Mouse (Mus musculus) midbrain, embryonic 12.5 days (tissue): ENCODE measurements around the gene 1700029I15Rik. TPM values are rescaled to one million over a fixed set of nuclear protein-coding genes. Genes with fewer than 3 reads are reported as not detected.
"Not testable (repeated sequence)": the region's sequence is repeated elsewhere in the genome, so short reads cannot be mapped to it uniquely, and the experiment has no call there.

Experiments
- ATAC-seq: fragments of 200-750 bp; cut with Nextera tagmentation; 2 replicates; pipeline ENCODE4 v1.8.0; 2017; ENCODE audit warnings: low read depth, moderate TSS enrichment, moderate library complexity; ENCODE audit not compliant: low FRiP score
- H3K27ac ChIP-seq: fragments of 300-500 bp; sonication (generic); replicated peaks from 2 replicates; pipeline ENCODE4 v1.5.1; 2016; ENCODE audit warnings: mild to moderate bottlenecking
- H3K27me3 ChIP-seq: fragments of 300-500 bp; sonication (generic); 2 replicates; pipeline ENCODE4 v1.6.1; 2016; ENCODE audit warnings: mild to moderate bottlenecking
- H3K36me3 ChIP-seq: fragments of 300-500 bp; sonication (generic); 2 replicates; pipeline ENCODE4 v1.6.1; 2016
- H3K4me1 ChIP-seq: fragments of 300-500 bp; sonication (generic); 2 replicates; pipeline ENCODE4 v1.6.1; 2016
- H3K4me2 ChIP-seq: fragments of 300-500 bp; sonication (generic); replicated peaks from 2 replicates; pipeline ENCODE4 v1.6.1; 2016; ENCODE audit warnings: mild to moderate bottlenecking, moderate library complexity
- H3K4me3 ChIP-seq: fragments of 300-500 bp; sonication (generic); 2 replicates; pipeline ENCODE4 v1.5.1; 2016; ENCODE audit warnings: mild to moderate bottlenecking
- H3K9ac ChIP-seq: fragments of 300-500 bp; sonication (generic); replicated peaks from 2 replicates; pipeline ENCODE4 v1.6.1; 2016; ENCODE audit warnings: mild to moderate bottlenecking, moderate library complexity
- H3K9me3 ChIP-seq: fragments of 300-500 bp; sonication (generic); 2 replicates; pipeline ENCODE4 v1.6.1; 2016; ENCODE audit warnings: mild to moderate bottlenecking
- WGBS: fragments of 180-500 bp; shearing (Covaris S2); methylation state at CpG from one replicate; pipeline ENCODE4 v1.1.7; 2016; 5-methylcytosine and 5-hydroxymethylcytosine counted together
- polyA plus RNA-seq: library from polyadenylated mRNA; unstranded; fragments of >200 nt; fragmentation: Nextera tagmentation; extraction: Ambion mirVana; gene quantifications from 2 replicates; pipeline ENCODE4 v1.2.1, GENCODE M21; 2016

Gene 1700029I15Rik
- polyA plus RNA-seq, 1 experiment from 2014 or later = 7.4 TPM

DNA sequence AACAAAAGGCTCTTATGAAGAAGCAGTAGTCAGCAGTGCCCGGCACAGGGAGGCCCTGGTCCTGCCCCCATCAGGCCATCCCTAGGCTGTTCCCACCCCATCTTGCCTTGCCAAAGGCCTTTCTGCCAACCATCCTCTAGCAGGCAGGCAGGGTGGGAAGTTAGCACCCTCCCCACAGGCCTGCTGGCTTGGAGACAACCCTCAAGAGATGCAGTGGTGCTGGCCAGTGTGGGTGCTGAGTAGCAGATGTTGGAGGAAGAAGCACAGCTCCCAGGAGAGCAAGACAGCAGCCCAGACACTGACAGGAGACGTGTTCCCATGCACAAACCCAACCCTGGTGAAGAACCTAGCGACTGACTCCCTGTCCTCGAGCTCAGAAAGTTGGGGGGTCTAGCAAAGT is 5.3 kb downstream of the 1700029I15Rik start:
- H3K36me3 ChIP-seq = peaks cover 47% of the 10 kb centered on the region
- H3K4me3 ChIP-seq = peak overlapping the region; percentile 80; the same call in 1 of the 2 replicates
- no peaks in the 10 kb centered on the region for H3K27me3 ChIP-seq
- H3K9me3 ChIP-seq = no peaks in the 10 kb centered on the region
- H3K4me2 ChIP-seq = peak overlapping the region; percentile 92
- 88% methylated on average over 4 of the region's 4 CpGs for WGBS
- peaks cover 46% of the 10 kb centered on the region for H3K4me1 ChIP-seq
- no peak for ATAC-seq
- peak overlapping the region; percentile 88 for H3K9ac ChIP-seq
- H3K27ac ChIP-seq = no peak overlapping the region

DNA sequence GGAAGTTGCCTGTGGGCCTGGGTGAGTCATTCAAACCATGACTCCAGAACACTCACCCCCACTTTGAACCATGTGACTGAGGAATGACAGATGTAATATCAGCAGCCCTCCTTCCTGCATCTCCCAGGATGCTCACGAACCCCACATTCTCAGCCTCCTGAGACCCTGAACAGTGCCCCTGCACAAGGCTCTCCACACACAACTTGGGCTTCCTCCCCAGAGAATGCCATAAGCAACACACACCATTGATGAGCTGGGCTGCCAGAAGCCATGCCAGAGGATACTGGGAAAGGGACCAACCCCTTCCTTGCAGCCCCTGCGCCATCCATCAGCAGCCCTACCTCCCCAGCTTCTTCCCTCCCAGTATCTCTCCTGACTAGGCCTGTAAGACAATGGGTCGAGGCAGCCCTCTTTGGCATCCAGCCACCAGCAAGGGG is 5.8 kb downstream of the 1700029I15Rik start:
- H3K4me1 ChIP-seq = peaks cover 51% of the 10 kb centered on the region
- peaks cover 3% of the 10 kb centered on the region; the same call in 1 of the 2 replicates for H3K27me3 ChIP-seq
- peak overlapping the region; percentile 88 for H3K9ac ChIP-seq
- H3K4me2 ChIP-seq = peak overlapping the region; percentile 92
- 49% methylated on average over 3 of the region's 3 CpGs for whole genome bisulfite sequencing
- no peaks in the 10 kb centered on the region for H3K9me3 ChIP-seq
- peak overlapping the region; percentile 80 for H3K4me3 ChIP-seq
- peaks cover 43% of the 10 kb centered on the region for H3K36me3 ChIP-seq
- no peak for ATAC-seq
- H3K27ac ChIP-seq = peak overlapping the region; percentile 79; the same call in 1 of the 2 replicates

DNA sequence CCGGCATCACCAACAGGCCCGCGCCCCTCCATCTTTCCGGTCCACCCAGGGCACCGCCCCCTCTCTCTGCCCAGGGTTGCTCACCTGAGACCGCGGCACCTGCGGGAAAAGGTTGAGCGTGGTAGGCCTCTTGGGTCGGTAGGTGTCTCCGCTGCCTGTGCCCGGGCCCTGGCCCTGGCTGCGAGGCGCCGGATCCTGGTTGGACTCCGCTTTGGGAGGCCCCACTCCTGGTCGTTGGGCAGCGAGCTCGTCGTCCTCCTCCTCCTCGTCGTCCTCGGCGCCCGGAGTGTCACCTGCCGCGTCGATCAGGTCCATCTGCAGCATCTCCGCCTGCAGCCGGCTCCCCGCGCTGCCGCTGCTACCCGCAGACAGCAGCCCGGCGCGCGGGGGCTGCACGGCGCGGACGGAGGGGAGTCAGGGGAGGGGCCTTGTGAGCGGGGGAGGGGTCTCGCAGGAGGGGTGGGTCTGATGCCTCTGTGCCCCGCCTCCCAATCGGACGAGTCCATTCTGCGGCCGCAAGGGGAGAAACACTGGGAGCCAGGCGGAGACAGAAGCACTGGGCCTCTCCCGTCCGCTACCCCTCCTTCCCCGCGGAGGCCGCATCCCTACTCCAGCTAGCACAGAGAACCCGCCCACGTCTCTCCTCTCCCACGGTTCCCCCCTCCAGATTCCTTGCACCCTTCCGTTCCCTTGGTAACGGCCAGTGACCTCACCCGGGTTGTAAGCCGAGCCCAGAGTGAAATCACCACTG is 6.7 kb downstream of the 1700029I15Rik start:
- peak overlapping the region; percentile 80 for H3K4me3 ChIP-seq
- H3K27ac ChIP-seq = peak overlapping the region; percentile 79
- peaks cover 58% of the 10 kb centered on the region for H3K4me1 ChIP-seq
- peak; percentile 94 for ATAC-seq
- peaks cover 33% of the 10 kb centered on the region for H3K36me3 ChIP-seq
- peak overlapping the region; percentile 88 for H3K9ac ChIP-seq
- WGBS = under 1% methylated on average over 53 of the region's 62 CpGs
- H3K9me3 ChIP-seq = no peaks in the 10 kb centered on the region
- H3K4me2 ChIP-seq = peak overlapping the region; percentile 92
- peaks cover 10% of the 10 kb centered on the region; the same call in 1 of the 2 replicates for H3K27me3 ChIP-seq

DNA sequence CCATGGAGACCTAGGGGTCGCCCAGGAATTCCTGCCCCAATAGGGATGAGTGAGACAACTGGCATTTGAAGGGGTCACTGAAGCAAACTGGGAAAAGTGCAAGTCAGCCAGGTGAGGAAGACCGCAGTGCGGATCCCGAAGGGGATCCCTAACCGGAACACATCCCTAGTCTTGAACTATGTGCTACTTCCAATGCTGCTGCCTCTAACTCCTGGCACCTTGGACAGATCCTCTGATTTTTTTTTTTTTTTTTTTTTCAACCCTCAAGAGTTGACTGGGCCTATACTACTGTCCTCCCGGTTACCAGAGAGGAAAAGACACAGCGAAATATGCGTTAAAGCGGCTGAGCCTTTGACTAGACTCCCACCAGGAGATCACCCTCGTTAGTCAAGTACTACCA is 7.3 kb downstream of the 1700029I15Rik start:
- ATAC-seq = no peak
- Histone ChIP-seq H3K27me3 (peaks cover 12% of the 10 kb centered on the region; the same call in 1 of the 2 replicates), H3K36me3 (peaks cover 27% of the 10 kb centered on the region), H3K4me3 (peak overlapping the region; percentile 80), H3K4me1 (peaks cover 59% of the 10 kb centered on the region), H3K9ac (no peak overlapping the region), H3K4me2 (peak overlapping the region; percentile 92), H3K27ac (peak overlapping the region; percentile 79), H3K9me3 (no peaks in the 10 kb centered on the region)
- 2% methylated on average over 10 of the region's 10 CpGs for WGBS

DNA sequence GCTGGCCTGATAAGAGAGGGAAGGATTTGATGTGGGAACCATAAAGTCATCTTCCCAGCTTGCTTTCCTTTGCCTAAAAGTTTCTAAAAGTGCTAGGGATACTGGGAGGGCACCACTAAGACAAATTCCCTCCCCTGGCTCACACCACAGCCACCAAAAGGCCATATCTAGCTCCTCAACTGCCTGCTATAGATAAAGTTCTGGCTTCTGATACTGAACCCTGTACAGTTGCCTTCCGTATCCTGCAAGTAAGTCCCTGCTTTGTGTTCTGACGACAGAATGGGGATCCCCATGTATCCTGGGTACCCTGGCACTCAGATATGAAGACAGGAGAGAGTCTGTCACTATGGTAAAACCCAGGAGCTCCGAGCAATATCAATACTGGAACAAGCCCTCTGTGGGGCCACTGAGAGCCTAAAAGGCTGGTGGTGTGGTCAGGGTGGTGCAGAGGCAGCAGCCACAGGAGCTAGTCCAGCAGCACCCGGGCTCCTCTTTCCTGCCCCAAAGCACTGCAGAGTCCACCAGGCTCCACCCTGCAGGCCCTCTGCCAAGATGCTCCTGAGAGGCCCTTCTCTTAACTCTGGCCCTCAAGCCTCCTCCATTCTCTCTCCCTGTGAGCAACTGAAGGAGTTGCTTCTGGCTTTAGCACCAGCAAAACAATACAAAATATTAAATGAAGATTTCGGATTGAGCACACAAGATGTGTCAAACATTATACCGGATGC is 8.0 kb downstream of the 1700029I15Rik start:
- Histone ChIP-seq H3K9me3 (no peaks in the 10 kb centered on the region), H3K36me3 (peaks cover 20% of the 10 kb centered on the region), H3K27me3 (peaks cover 12% of the 10 kb centered on the region; the same call in 1 of the 2 replicates), H3K4me2 (peak overlapping the region; percentile 92), H3K27ac (peak overlapping the region; percentile 79), H3K4me3 (no peak overlapping the region), H3K4me1 (peaks cover 59% of the 10 kb centered on the region), H3K9ac (no peak overlapping the region; the same call in 1 of the 2 replicates)
- 72% methylated on average over 6 of the region's 6 CpGs for WGBS
- ATAC-seq = no peak

DNA sequence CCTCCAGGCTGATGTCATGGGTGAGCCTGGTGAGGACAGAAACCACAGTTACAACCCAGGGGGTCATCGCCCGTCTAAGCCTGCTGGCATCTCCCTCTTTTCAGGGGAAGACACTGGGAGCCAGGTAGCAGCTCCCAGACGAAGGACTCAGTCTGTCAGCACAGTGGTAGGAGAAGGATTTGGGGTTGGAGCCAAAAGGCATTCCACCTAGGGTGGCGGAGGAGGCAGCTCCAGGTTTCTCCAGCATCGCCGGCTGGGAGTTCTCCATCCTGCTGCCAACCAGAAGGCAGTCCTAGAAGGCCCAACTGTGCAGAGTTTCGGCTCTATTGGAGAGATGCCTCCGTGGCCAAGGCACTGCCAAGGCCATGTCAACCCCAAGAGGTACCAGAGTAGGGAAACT is 8.8 kb downstream of the 1700029I15Rik start:
- no peak overlapping the region for H3K9ac ChIP-seq

DNA sequence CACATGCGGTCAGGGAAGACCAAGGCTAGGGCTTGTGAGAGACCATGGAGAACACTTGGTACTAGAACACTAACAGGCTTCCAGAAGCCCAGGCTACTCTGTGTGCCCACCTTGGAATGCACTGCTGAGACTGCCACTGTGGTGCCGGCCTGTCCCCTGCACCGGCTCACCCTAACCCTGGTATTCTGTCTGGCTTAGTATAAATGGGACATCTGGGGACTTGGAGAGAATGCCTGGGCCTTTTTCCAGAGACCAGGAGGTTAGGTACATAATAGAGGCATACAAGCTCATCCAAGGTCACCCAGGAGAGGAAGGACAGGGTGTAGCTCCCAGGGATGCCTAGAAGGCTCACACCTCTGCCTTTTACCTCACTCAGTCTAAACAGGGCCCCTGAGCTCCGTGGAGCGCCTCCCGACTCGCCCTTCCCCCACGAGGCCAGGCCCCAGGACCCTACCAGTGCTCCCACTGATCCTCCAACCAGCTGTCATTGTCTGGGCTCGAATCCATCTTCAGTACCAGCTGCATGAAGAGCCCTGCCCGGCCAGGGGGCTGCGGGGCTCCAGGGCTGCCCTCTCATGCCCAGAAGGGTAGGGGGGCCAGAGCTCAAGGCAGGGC is 9.5 kb downstream of the 1700029I15Rik start:
- no peak; the same call in 1 of the 2 replicates for ATAC-seq
- WGBS = 24% methylated on average over 11 of the region's 11 CpGs
- H3K4me1 ChIP-seq = peaks cover 59% of the 10 kb centered on the region

More for the DNA sequence above, 8.8 kb downstream of the 1700029I15Rik start:
- Histone ChIP-seq H3K4me1 (peaks cover 59% of the 10 kb centered on the region), H3K36me3 (peaks cover 13% of the 10 kb centered on the region), H3K9me3 (no peaks in the 10 kb centered on the region), H3K27me3 (peaks cover 12% of the 10 kb centered on the region; the same call in 1 of the 2 replicates), H3K4me3 (peak overlapping the region; percentile 45; the same call in 1 of the 2 replicates), H3K27ac (peak overlapping the region; percentile 95), H3K4me2 (peak overlapping the region; percentile 92)
- ATAC-seq = no peak
- 86% methylated on average over 8 of the region's 8 CpGs for WGBS

DNA sequence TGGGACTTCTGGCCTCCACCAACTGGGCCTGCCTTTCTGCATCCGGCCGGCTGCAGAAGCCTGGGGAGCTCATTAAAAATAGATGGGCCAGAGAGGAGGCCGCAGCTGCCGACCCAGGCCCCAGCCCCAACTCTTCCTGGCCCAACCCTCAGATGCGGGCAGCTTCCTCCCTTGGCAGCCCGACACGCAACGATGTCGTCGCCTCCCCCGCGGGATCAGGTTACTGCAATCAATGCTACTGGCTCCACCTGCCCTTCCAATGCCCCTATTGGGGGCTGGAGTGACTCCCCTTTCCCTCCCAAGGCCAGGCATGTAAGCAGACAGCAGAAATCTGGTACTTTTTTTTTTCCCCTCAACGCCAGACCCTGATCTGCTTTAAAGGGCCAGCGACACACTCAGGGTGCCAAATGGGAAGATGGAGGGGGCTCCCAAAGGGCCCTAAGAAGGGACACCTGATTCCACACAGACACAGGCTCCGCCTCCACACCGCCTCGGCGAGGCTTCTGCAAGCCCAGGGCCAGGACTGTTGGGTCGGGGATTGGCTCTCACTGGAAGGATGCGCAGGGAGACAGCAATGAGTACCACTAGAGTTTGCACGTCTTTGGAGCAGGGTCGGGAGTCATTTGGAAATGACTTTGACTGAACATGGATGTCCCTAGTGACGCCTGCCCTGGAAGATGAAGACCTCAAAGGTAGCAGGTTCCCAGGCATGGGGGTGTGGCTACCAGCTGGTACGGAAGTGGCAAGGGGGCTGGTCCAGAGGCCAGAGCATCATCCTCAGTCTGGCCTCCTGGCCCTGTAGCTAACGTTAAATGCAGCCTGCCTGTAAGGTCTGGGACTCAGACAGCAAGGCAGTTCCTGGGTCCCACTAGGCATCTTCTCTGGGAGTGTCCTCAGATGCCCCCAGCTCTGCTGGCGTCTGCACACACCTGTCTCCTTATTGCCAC is 10.3 kb downstream of the 1700029I15Rik start:
- peak overlapping the region; percentile 45 for H3K4me3 ChIP-seq
- H3K9ac ChIP-seq = peak overlapping the region; percentile 75
- H3K4me1 ChIP-seq = peaks cover 63% of the 10 kb centered on the region
- no peaks in the 10 kb centered on the region for H3K36me3 ChIP-seq
- H3K4me2 ChIP-seq = peak overlapping the region; percentile 92
- H3K9me3 ChIP-seq = no peaks in the 10 kb centered on the region
- H3K27ac ChIP-seq = peak overlapping the region; percentile 95
- peaks cover 12% of the 10 kb centered on the region; the same call in 1 of the 2 replicates for H3K27me3 ChIP-seq
- 4% methylated on average over 26 of the region's 26 CpGs for WGBS
- ATAC-seq = peak; percentile 7

More for the DNA sequence above, 9.5 kb downstream of the 1700029I15Rik start:
- H3K27ac ChIP-seq = peak overlapping the region; percentile 95
- H3K27me3 ChIP-seq = peaks cover 12% of the 10 kb centered on the region; the same call in 1 of the 2 replicates
- H3K9me3 ChIP-seq = no peaks in the 10 kb centered on the region
- H3K4me3 ChIP-seq = peak overlapping the region; percentile 45
- H3K36me3 ChIP-seq = peaks cover 6% of the 10 kb centered on the region
- H3K9ac ChIP-seq = peak overlapping the region; percentile 75
- peak overlapping the region; percentile 92 for H3K4me2 ChIP-seq

DNA sequence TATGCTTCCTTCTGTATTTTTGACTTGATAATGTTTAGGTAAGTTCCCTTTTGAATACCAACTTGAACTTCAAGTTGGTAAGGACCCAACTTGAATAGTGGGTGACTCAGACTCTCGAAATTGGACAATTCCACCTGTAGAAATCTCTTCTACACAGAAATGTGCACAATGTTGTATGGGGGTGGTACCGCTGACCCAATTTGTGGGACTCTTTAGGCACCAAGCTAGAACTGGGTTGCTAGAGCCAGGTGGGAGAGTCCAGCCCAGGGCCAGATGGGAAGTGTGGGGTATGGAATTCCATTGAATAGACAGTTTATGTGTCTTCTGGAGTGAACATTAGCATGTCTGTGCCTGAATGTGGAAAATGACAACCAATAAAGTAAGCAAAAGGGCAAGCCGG is 13.2 kb downstream of the 1700029I15Rik start:
- H3K36me3 ChIP-seq = no peaks in the 10 kb centered on the region
- peaks cover 12% of the 10 kb centered on the region for H3K27me3 ChIP-seq
- ATAC-seq = no peak
- H3K9ac ChIP-seq = no peak overlapping the region
- 84% methylated on average over 3 of the region's 3 CpGs for WGBS
- no peaks in the 10 kb centered on the region for H3K9me3 ChIP-seq
- H3K4me1 ChIP-seq = peaks cover 61% of the 10 kb centered on the region
- no peak overlapping the region for H3K4me3 ChIP-seq
- H3K27ac ChIP-seq = no peak overlapping the region
- H3K4me2 ChIP-seq = no peak overlapping the region

DNA sequence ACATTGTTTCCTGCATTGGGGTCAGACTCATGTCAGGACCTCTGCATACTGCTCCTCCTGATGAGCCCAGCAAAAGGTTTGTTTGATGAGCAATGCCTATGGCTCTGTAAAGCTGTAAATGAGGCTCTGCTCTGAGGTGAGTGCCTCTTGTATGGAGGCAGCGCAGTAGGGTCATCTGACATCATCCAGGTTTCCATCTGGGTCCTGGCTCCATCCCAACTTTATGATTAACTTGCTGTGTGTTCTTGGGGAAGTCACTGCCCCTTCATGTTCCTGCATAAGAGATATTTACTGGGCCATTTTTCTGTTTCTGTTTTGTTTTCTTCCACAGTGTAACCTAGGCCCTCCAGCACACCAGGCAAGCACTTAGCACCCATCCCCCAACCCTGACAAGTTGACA is 15.1 kb downstream of the 1700029I15Rik start:
- Histone ChIP-seq H3K9me3 (no peaks in the 10 kb centered on the region), H3K27me3 (peaks cover 12% of the 10 kb centered on the region), H3K9ac (0 out of 2 replicates have a peak overlapping the region, but pooled peaks have one; percentile 15), H3K4me3 (no peak overlapping the region), H3K4me1 (peaks cover 49% of the 10 kb centered on the region), H3K4me2 (no peak overlapping the region), H3K36me3 (no peaks in the 10 kb centered on the region), H3K27ac (no peak overlapping the region)
- no peak for ATAC-seq
- WGBS = 92% methylated on average over 1 of the region's 1 CpGs

DNA sequence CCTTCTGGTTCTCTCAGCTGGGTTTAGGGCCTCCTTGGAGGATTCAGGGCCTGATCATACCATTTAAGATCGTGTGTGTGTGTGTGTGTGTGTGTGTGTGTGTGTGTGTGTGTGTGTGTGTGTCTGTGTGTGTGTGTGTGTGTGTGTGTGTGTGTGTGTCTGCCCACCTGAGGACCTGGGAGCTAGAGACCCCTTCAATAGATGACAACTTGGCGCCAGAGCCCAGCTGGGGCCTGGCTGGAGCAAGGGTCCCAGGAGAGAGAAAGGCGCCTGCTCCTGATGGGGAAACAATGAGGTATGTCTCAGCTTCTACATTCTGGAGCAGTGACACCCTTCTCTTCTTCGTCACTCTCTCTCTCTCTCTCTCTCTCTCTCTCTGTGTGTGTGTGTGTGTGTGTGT is 17.5 kb downstream of the 1700029I15Rik start:
- H3K27me3 ChIP-seq, ATAC-seq, H3K27ac ChIP-seq, H3K9me3 ChIP-seq: not testable (repeated sequence)
- peaks cover 13% of the 10 kb centered on the region for H3K36me3 ChIP-seq
- WGBS = 47% methylated on average over 4 of the region's 4 CpGs
- peak overlapping the region; percentile 89 for H3K4me2 ChIP-seq
- H3K4me1 ChIP-seq = peaks cover 39% of the 10 kb centered on the region
- H3K4me3 ChIP-seq = peak overlapping the region; percentile 83
- H3K9ac ChIP-seq = peak overlapping the region; percentile 24; the same call in 1 of the 2 replicates
